Mouse (Mus musculus) heart, embryonic 16.5 days (tissue): ENCODE results near the gene Dusp19. TPM values are rescaled to one million over a fixed set of nuclear protein-coding genes. Genes with fewer than 3 reads are reported as not detected.

Source experiments
- ATAC-seq: fragments of 200-750 bp; cut with Nextera tagmentation; replicated peaks from 2 replicates; pipeline ENCODE4 v1.8.0; 2017; ENCODE audit warnings: moderate number of reproducible peaks; ENCODE audit not compliant: insufficient read depth, low FRiP score; ENCODE audit errors: extremely low read depth
- H3K27ac ChIP-seq: fragments of 300-500 bp; sonication (generic); 2 replicates; pipeline ENCODE4 v1.5.1; 2014; ENCODE audit warnings: mild to moderate bottlenecking, low read length, control low read depth, moderate library complexity
- H3K27me3 ChIP-seq: fragments of 300-500 bp; sonication (generic); 2 replicates; pipeline ENCODE4 v1.6.1; 2014; ENCODE audit warnings: low read length, mixed read lengths; ENCODE audit not compliant: control insufficient read depth, insufficient read depth
- H3K36me3 ChIP-seq: fragments of 300-500 bp; sonication (generic); 2 replicates; pipeline ENCODE4 v1.6.1; 2014; ENCODE audit not compliant: control insufficient read depth, insufficient read depth
- H3K4me1 ChIP-seq: fragments of 300-500 bp; sonication (generic); 2 replicates; pipeline ENCODE4 v1.6.1; 2014; ENCODE audit warnings: low read length, mixed read lengths; ENCODE audit not compliant: control insufficient read depth, insufficient read depth
- H3K4me2 ChIP-seq: fragments of 300-500 bp; sonication (generic); 2 replicates; pipeline ENCODE4 v1.6.1; 2014; ENCODE audit warnings: low read depth, mild to moderate bottlenecking, control low read depth, low read length
- H3K4me3 ChIP-seq: fragments of 300-500 bp; sonication (generic); 2 replicates; pipeline ENCODE4 v1.5.1; 2014; ENCODE audit warnings: mild to moderate bottlenecking, control low read depth, low read length
- H3K9ac ChIP-seq: fragments of 300-500 bp; sonication (generic); 2 replicates; pipeline ENCODE4 v1.6.1; 2014; ENCODE audit warnings: low read length, control low read depth
- H3K9me3 ChIP-seq: fragments of 300-500 bp; sonication (generic); replicated peaks from 2 replicates; pipeline ENCODE4 v1.6.1; 2016; ENCODE audit warnings: low read length; ENCODE audit not compliant: control insufficient read depth
- WGBS: fragments of 180-500 bp; shearing (Covaris S2); extraction: QIAGEN DNeasy Blood & Tissue Kit; methylation state at CpG from one replicate; pipeline ENCODE4 v1.1.7; 2014; 5-methylcytosine and 5-hydroxymethylcytosine counted together
- microRNA counts: library from miRNA; unstranded; fragments of <30 nt; microRNA quantifications from one replicate; lab custom pipeline; 2016
- microRNA-seq: library from miRNA; unstranded; fragments of <30 nt; microRNA quantifications from one replicate; pipeline ENCODE4, GENCODE M21; 2017
- polyA plus RNA-seq: library from polyadenylated mRNA; unstranded; fragments of >200 nt; fragmentation: Nextera tagmentation; extraction: Ambion mirVana; gene quantifications from 2 replicates; pipeline ENCODE4 v1.2.1, GENCODE M21; 2015

The Dusp19 gene
- polyA plus RNA-seq, 1 experiment from 2014 or later = 10.3 TPM

DNA sequence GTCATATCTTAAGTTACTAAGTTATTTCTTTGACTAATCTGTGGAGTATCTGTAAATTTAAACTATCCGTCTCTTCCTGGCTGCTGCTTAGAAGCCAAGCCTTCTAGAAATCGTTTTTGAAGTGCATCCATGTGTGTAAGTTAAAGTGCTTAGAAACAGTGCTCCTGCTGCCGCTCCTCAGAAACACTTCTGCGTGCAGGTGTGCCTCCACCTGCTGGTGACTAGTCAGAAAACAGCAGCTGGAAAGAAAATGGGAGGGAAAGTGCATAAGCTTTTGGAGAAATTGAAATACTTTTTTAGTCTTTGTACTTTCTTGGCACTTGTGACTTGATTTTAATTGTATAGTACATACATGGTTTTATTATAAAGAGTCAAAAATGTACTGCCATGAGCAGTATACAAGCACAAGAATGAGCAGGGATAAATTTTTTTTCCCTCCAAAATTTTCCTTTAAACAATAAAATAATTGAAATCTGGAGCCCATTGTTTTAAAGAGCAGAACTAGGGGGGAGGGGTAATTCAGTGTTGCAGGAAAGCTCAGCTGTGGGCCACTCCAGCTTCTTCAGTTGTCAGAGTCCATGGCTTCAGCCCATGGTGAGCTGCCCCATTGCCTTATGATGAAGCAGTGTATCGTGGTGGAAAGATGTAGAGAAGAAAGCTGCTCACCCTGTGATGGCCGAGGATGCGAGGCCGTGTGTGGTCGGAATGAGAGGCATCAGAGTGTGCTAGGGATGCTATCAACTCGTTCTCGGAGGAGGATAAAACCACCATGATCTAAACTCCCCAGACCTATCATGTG lies 53.2 kb downstream of the Dusp19 start:
- Histone ChIP-seq H3K9me3 (no peaks in the 10 kb centered on the region), H3K9ac (no peak overlapping the region), H3K27me3 (no peaks in the 10 kb centered on the region), H3K36me3 (peaks cover 4% of the 10 kb centered on the region), H3K4me2 (no peak overlapping the region), H3K4me3 (no peak overlapping the region), H3K4me1 (no peaks in the 10 kb centered on the region), H3K27ac (no peak overlapping the region)
- WGBS = 73% methylated on average over 11 of the region's 11 CpGs
- no peak for ATAC-seq

DNA sequence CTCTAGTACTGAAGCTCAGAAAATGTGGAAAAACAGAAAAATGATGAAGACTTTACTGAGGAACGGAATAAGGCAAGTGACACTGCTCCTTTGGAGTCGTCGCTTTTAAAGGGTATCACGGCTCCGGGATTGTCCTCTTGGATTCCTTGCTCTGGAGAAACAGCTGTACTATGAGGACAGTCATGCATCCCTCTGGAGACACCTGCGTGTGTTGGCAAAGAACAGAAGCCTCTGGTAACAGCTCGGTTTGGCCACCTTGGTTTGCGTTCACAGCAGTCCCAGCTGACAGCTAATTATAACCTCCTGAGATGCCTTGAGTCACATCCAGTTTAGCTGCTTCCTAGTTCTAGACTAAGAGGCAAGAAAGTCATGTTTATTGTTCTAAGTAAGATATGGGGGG lies 62.0 kb downstream of the Dusp19 start:
- Histone ChIP-seq H3K9me3 (no peaks in the 10 kb centered on the region), H3K36me3 (no peaks in the 10 kb centered on the region), H3K27ac (no peak overlapping the region), H3K4me3 (no peak overlapping the region), H3K27me3 (no peaks in the 10 kb centered on the region), H3K9ac (no peak overlapping the region), H3K4me2 (no peak overlapping the region), H3K4me1 (no peaks in the 10 kb centered on the region)
- ATAC-seq = no peak
- 66% methylated on average over 8 of the region's 8 CpGs for WGBS

MicroRNAs within 50 kb of the gene (microRNA counts, 519-probe panel; counts per million panel counts)
- 2,373 counts per million, percentile 52 among the panel's probes with 10 or more counts for microRNA mmu-miR-684 (lab: Ali Mortazavi, UCI)

Small RNAs within 50 kb of the gene (microRNA-seq; reads per million reads assigned to microRNA genes)
- not detected for gene Mir684-1

Other genes starting within 250 kb of the Dusp19 start
- gene Frzb, start 169.4 kb upstream of the Dusp19 start, polyA plus RNA-seq = 6.5 and 7.9 TPM in 2 replicates
- gene Nckap1, start 35.7 kb upstream of the Dusp19 start, polyA plus RNA-seq = 40.2 and 52.6 TPM in 2 replicates
- gene Nup35, start 191 bp downstream of the Dusp19 start, polyA plus RNA-seq = 22.6 and 24.1 TPM in 2 replicates